Mouse (Mus musculus): ENCODE data around the gene Prox2.
A peak's percentile ranks its signal among the peaks of the same experiment; 100 is the strongest.

Prox2 gene

DNA sequence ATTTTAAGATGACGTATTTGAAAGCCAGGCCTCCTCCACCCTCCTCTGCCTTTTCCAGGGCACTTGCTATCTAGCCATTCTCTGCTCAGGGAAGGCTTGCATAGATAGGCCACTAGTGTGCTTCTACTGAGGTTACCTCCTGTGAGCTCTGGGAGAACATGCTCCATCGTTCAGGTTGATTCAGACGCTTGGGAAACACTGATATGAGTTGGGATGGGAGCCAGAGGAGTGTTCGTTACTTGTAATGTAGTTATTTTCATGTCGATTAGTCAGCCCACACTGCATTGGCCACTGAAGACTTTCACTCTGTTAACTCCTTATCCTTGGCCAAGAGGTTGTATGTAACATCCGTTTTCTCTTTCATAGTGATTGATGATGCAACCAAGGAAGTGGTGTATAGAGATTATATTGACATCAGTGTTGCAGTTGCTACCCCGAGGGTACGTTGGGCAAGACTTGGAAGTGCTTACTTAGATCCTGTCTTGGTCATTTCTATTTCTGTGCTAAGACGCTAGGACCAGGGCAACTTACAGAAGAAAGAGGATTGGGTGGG, 18.9 kb upstream of the Prox2 start:
- DNase-seq (ENCODE audit: low read depth), result no peak

DNA sequence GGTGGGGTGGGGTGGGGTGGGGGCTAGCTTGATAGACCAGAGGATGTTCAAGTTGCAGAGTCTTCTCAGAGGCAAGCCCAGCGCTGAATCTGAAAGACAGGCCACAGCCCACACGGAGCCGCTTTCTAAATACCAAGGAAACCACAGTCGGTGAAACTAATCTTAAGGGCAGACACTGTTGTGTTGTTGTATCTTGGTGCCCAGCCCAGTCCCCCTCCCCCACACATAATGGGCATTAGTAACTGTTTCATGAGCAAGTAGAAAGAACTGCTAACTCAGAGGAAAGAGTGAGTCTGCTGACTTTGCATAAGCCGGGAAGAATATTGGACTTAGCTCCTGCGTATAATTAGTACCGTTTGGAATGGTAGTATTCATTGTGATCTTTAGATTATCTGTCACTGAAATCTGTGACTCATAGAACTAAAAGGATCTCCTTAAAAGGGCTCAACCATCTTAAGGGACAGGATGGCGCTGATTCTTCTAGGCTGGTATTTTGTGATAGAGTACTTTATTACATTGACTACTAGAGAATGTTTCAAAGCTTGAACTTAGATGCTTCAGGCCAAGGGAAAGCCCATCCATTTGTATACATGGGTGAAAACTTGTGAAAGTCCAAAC, 16.5 kb upstream of the Prox2 start:
- no peak for DNase-seq (ENCODE audit: low read depth)

DNA sequence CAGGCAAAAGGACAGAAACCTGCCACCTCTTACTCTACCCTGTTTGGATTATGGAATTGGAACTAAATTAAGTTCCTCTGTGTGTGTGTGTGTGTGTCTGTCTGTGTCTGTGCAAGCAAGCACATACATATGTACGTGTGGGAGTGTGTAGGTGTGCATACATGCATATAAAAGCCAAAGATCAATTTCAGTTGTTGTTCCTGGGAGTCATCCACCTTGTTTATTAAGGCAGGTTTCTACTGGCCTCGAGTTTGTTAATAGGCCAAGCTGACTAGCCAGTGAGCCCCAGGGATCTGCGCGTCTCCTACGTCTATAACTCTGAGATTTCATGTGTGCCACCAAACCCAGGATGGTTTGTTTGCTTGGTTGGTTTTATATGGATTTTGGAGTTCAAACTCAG, 14.2 kb upstream of the Prox2 start:
- DNase-seq (ENCODE audit: low read depth), result no peak

DNA sequence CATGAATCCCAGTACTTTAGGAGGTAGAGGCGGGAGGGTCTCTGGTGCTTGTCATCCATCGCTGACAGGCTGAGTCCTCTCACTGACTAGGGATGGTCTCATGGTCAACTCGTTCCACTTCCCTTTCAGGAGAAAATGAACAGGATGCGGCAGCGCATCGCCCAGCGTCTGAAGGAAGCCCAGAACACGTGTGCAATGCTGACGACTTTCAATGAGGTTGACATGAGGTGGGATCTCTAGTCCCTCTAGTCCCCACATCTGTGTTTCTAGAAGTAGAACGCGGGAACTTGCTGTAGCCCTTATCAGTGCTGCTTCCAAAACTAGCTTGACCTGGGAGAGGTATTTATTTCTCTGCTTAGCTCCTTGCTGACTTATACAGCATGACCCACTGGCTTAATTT, 13.1 kb upstream of the Prox2 start:
- DNase-seq (ENCODE audit: low read depth), result no peak

DNA sequence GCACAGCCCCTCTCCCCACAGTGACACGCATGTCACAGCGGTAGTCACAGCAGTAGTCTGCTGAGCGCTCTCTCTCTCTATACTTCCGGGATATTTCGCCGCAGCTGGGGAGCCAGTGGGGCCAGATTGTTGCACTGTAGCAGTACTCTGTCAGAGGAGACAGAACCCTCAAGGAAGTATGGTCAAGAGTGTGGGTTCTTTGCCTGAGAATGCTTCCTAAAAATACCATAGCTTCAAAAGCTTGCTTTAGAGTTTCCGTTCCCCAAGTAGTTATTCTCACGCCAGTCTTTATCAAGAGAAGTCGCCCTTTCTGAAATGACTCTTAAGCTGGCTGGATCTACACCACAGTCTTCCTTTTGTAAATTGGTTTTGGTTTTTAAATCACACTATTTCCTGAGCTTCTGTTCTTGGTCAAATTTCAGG, 12.6 kb upstream of the Prox2 start:
- no peak for DNase-seq (ENCODE audit: low read depth)

DNA sequence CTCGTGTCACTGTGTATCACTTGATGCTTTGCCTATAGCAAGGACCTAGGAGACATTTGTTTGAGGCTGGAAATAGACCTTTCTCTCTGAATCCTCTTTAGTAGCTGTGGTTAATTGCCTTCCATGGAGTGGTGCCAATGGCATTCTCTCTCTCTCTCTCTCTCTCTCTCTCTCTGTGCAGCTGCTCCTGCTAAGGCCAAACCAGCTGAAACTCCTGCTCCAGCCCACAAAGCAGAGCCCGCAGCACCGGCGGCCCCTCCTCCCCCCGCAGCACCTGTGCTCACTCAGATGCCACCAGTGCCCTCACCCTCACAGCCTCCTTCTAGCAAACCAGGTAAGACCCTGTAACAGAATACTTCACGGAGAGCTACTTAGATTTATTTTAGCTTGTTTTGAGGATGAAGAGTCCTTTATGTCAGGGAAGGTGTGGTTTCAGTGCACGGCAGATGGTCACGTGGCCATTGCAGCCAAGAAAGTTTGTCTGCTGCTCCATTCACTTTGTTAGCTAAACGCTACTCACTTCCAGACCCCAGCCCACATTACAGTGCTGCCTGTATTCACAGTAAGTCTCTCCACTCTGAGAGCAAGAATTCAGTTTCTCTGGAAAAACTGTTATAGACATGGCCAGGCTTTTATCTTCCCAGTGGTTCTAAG, 11.4 kb upstream of the Prox2 start:
- no peak for DNase-seq (ENCODE audit: low read depth)

DNA sequence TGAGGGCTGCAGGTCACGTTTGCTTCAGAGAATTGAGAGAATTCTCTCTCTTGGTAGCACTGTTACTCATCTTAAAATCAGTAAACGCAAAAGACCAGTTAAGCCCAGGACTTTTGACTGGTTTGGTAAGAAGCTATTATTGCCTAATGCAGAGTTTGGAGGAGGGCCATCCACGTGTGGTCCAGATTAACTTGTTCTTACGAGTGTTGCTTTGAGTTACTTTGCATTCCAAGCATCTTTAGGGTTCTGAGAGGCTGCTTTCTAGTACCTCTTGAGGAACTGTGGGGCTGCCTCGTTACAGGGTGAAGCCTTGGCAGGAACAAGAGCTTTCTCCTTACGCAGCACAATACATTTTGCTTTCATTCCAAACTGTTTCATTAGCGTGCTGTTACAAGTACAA, 5.1 kb upstream of the Prox2 start:
- no peak for DNase-seq (ENCODE audit: low read depth)

DNA sequence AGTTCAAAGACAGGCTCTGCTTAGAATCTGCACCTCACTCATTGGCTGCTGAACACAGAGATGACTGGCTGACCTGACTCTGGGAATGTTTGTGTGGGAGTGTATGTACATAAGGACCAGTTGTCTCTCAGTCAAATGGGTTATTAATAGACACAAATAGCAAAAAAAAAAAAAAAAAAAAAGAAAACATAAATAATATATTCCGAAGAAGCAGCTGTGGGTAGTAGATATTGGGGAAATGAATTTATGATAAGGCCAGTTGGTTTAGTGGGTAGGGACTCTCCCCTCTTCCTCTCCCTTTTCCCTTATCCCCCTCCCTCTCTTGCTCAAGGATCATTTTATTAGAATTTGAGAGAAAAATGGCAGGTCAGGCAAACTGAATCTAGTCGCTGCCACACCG, 3.4 kb upstream of the Prox2 start:
- no peak for DNase-seq (ENCODE audit: low read depth)

DNA sequence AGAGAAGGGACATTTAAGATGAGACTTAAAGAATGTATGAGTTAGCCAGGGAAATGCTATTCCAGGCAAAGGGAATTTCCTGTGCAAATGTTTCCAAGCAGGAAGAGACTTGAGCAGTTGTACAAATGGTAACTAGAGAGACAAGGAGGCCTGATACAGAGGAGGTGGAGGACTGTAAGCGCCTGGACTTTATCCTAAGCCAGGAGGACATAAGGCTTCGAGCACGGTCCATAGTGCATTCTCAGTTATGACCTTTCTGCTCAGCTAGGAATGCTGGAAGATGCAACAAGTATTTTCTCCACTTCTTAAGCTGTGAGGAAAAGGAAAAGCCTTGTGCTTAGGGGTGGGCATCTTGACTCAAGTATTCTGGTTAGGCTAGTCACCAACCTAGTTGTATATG, 2.8 kb upstream of the Prox2 start:
- no peak for DNase-seq (ENCODE audit: low read depth)

DNA sequence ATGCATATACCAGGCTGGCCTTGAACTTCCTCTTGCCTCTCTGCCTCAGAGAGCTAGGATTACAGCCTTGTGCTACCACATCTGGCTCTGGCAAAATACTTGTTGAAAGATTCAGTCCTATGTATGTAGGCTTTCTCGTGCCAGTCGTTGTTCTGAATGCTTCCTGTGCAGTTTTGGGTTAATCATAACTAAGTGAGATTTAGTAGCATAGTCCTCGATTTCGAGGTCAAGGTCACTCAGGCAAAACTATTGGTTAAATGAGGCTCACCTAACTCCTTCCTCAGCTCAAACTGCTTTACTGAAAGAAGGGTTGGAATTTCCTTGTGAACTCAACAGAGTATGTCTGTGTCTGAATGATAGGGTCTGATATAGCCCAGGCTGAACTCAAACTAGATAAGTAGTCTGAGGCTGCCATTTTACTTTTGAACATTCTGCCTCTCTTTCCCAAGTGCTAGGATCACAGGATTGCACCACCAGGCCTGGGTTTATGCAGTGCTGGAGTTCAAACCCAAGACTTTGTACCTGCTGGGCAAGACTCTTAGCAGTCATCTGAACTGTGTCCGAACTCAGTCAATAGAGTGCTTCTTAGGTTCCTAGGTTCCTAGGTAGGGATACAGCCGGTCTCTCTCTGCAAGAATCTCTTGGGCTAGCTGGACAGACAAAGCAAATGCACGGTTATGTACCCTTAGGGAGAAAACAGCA, 2.1 kb upstream of the Prox2 start:
- DNase-seq (ENCODE audit: low read depth), result no peak

DNA sequence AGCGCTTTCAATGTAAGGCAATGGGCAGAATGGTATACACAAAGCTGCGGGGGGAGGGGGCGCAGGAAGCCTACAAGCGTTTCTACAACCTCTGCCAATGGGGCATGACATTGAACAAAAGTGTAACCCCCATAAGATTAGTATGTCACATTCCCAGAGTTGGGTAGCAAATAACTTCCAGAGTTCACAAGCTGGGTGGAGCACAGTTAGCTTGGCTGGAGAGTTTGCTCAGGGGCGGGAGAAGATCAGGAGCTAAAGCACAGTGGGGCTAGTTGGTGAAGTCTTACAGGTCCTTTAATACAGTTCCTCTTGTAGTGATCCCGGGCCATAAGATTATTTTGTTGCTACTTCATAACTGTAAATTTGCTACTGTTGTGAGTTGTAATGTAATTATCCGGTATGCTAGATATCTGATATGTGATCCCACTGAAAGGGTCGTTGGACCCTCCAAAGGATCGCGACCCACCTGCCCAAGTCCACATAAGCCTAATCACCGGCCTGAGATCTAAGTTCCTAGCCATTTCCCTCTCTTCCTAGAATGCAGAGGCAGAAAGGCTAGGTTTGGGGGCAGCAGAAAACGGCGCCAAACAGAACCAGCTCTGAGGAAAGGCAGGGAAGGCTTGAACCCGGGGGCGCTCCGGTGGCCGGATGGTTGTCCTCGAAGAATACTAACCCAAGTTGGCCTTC, 405 bp downstream of the Prox2 start:
- DNase-seq (ENCODE audit: low read depth), result no peak

DNA sequence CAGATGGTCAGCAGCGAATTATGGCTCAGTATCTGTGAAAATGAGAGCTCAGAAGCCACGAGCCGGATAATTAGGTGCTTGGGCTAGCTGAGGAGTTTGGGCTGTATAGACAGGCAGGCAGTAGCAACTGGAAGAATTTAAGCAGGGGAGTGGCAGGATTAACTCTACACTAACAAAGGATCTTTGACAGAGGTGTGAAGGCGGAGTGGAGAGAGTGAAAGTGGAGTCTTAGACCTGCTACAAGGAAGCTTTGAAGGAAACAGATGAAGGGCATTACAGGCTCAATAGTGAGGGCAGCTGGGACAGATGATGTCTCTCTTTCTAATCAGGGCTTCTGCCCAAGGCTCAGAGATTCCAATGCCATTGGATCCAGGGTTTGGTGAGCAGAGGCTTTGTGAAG, 1.1 kb downstream of the Prox2 start:
- DNase-seq (ENCODE audit: low read depth), result no peak

DNA sequence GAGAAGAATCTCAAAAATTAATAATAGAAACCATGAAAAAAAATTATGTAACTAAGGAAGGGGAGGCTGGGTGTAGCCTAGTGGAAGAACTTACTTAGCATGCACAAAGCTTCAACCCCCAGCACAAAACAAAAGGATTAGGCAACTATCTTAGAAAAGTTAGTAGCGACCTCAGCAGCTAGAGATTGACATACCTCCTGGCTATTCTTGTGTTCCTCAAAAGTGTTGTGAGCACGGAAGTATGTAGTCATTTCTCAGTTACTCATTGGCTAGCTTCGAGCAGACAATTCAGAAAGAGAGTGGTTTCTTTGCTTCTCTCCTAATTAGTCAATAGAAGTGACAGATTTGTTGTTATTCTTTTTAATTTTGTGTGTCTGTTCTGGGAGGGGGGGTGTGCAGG, 1.9 kb downstream of the Prox2 start:
- no peak for DNase-seq (ENCODE audit: low read depth)

DNA sequence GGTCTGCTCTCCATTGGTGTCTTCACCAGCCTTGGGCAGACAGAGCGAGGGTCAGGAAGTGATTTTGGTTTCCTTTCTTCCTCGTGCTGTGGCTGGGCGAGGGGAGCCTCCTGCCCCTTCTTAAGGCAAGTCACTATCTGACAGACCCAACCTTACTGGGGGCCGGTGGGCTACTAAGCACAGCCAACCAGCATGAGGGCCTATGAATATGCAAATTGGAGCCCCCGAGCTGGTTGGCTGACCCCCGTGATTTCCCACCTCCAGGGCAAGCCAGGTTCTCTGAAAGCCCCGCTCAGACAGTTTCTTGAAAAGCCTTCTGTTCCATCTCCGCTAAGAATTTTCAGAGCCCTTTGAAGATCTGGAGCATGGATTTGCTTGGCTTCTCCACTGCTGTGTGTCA, 4.3 kb downstream of the Prox2 start:
- no peak for DNase-seq (ENCODE audit: low read depth)

DNA sequence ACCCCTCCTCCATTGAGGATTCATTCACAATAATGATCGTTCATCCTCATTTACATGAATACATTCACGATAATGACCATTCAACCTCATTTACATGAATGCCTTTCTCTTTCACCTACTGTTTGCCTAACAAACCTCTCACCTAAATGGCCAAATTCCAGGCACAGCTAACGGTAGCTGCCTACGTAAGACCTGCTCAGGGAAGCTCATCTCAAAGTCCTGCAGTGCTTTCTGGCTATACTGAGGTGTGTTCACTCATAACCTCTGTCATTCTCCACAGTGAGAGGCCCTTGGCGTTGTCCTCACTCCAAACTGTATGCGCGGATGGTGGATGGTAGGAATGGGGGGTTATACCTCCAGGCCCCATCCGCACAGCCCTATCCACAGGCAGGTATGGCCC, 5.8 kb downstream of the Prox2 start:
- DNase-seq (ENCODE audit: low read depth), result no peak

DNA sequence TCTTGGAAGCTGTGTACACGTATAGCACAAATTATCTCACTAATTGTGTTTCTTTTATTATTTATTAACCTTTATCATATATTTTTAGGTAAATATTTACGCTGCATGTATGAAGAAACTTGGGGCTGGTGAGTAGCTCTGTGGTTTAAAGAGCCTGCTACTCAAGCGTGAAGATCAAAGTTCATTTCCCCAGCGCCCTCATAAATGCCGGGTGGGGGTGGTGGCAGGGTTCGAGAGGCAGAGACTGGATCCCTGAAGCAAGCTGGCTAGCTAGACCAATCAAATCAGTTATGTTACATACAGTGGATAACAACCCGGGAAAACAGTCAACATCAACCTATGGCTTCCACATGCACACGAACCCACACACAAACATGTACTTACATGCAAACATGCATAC, 7.5 kb downstream of the Prox2 start:
- no peak for DNase-seq (ENCODE audit: low read depth)

DNA sequence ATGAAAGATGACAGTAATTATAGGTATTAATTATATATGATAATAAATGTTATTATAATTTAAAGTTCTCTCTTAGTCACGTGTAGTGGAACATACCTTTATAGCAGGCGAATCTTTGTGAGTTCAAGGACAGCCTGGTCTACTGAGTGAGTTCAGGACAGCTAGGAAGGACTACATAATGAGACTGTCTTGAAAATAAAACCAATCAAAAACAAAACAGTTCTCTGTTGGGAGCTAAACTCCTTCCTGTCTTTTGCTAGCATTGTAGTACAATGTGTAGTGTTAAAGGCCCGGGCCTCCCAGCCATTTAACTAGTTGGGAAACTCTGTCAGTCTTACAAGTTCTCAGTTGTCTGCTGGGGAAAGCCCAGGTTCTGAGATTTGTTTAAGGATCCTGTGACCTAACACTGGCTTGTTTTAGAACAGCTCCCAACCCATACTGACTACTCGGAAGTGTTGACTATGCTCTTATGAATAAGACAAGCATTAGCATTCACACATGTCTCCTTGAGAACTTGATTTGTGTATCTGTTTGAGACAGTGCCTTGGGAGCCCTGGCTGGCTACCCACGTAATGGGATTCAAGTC, 8.9 kb downstream of the Prox2 start:
- no peak for DNase-seq (ENCODE audit: low read depth)

DNA sequence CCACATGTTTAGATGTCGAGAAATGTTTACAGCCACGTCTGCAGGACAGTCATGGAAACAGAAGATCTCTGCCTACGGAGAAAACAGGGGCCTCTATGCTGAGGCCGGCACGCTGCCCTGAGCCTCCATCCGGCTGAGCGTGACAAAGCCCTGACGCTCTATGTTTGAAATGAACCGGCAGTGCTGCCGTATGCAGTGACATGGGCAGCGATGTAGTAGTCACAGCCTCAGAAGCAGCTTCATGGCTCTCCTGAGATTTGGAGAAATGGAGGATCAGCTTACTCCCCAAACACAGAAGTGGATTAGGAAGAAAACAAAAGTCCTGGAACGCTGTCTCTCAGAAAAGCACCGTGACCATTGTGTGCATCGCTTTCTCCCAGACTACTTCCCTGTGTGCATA, 9.6 kb downstream of the Prox2 start:
- no peak for DNase-seq (ENCODE audit: low read depth)

DNA sequence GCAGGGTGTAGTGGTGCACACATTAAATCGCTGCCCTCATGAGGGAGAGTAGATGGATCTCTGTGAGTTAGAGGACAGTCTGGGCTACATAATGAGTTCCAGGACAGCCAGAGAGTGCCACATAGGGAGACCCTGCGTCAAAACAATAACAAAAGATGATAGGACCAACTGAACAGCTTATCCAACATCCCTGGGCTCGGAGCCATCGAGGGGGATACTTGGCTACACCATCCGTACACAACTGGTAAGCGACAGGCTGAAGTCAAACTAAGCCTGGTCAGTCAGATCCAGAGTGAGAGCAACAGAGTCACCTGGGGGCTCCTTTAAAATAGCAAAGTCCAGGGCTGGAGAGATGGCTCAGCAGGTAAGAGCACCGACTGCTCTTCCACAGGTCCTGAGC, 14.7 kb downstream of the Prox2 start:
- no peak for DNase-seq (ENCODE audit: low read depth)

DNA sequence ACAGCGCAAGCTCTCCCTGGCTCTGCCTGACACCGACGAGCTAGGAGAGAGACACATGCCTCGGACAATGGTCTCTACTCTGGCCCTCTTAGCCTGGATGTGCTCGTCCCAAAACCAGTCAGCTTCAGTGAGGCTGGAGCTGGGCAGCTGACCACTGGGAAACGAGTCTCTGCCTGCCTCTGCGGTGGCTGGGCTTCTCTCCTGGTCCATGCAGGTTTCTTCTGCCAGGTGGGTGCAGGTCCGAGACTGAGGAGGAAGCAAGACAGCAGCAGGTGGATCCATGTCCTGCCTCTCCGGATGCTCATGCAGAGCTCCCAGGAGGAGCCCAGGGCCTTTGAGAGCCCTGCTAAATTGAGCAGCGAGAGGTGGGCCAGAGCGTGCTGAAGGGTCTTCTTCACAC, 15.4 kb downstream of the Prox2 start:
- DNase-seq (ENCODE audit: low read depth), result no peak

DNA sequence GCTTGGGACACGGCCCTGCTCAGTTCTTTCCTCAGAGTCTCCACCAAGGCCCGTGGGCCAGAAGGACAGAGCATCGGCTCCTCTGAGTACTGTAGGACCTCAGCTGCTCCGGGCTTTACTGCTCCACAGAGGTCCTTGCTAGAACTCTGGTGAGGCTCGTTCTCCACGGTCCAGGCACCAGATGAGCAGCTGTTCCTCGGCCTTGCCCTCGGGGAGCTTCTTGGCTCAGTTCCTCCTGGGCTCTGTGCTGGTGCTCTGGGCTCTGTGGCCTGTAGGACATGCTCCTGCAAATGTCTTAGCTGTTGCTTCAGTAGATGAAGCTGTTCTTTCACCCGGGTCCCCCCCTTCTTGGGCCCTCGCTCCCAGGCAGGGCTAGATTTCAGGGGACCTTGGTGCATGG, 15.9 kb downstream of the Prox2 start:
- DNase-seq (ENCODE audit: low read depth), result no peak

DNA sequence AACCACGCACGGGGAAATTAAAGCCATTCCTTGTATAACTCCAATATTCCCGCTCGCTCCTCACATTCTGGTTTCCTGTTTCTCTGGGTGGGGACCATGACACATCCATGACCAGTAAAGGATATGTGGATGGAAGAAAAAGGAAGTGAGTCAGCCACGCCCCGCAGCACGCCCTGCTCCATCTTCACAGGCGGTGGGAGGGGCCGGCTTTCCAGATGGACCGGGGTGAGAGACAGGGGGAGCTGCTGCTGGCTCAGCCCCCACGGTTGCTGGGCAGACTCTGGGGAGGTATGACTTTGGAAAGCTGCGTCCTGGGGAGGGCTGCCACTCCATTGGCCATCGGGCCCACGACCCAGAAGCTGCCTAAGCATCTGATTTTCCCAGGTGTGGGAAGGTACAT, 16.5 kb downstream of the Prox2 start:
- DNase-seq (ENCODE audit: low read depth), result no peak

DNA sequence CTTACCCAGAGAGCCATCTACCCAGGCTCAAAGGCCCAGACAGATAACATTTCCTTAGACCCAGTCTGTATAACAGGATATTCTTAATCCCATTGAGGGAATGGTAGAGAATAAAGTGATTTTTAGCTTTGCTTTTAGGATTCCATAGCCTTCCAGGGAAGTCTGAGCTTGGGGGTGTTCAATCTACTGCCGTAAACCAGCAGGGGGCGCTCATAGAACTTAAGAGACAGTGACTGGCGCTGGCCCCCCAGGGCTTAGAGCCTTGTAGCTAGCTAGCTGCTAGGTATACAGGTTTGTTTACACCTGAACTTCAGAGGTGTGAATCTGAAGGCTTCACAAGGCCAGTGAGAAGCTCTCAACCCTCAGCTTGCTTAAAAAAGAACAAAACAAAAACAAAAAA, 18.3 kb downstream of the Prox2 start:
- peak; percentile 77 for DNase-seq (ENCODE audit: low read depth)

Data from c-Kit-positive CD71-negative TER-119-negative erythroid progenitor cells, embryonic 14.5 days (primary cell).